Mouse (Mus musculus): ENCODE measurements around the gene Gcsam. TPM values are rescaled to one million over a fixed set of nuclear protein-coding genes. Genes with fewer than 3 reads are reported as not detected.

The Gcsam gene
- total and polyA plus RNA-seq, 3 experiments: not detected

GRCm38 (mm10) chr16:45593656-45594055, 16.5 kb upstream of the Gcsam start:
- Histone ChIP-seq H3K4me1 (ENCODE audit: control insufficient read depth in 1 of 2, insufficient read depth in 2 of 2) (0 out of 4 replicates have a peak, but pooled peaks cover 0 to 2% of the 10 kb centered on the region in 2 experiments), H3K4me2 (ENCODE audit: insufficient read depth, low read depth, poor library complexity, severe bottlenecking) (no peak overlapping the region), H3K4me3 (replicated peaks in 1 of 3; ENCODE audit: low read depth in 2 of 3, low read length in 2 of 3, poor library complexity in 1 of 3) (no peak overlapping the region), H3K27ac (ENCODE audit: insufficient read depth, low read depth) (no peak overlapping the region), H3K79me2 (replicated peaks; ENCODE audit: control insufficient read depth, extremely low read depth, insufficient read depth, poor library complexity, severe bottlenecking) (no peaks in the 10 kb centered on the region), H3K36me3 (replicated peaks in 1 of 2; ENCODE audit: control insufficient read depth in 1 of 2, insufficient read depth in 1 of 2, low read length in 1 of 2) (no peaks in the 10 kb centered on the region), H3K27me3 (replicated peaks) (no peaks in the 10 kb centered on the region), H3K9ac (ENCODE audit: insufficient read depth, low read depth) (no peak overlapping the region), H3K9me3 (replicated peaks; ENCODE audit: low read length) (no peaks in the 10 kb centered on the region)
- TF ChIP-seq POLR2A (IDR thresholded peaks at IDR 0.05; ENCODE audit: low read depth, low read length): no peak
- TF ChIP-seq POLR2AphosphoS2 (IDR thresholded peaks at IDR 0.05; ENCODE audit: low read depth, low read length): no peak
- TF ChIP-seq USF1 (IDR thresholded peaks at IDR 0.05; ENCODE audit: low read depth, low read length): no peak
- no peak for DNase-seq (ENCODE audit: extremely low read depth)
- in situ Hi-C loops (cut with MboI; ENCODE audit: low pct_ligation_motif_present, low pct_unique_long_range_greater_than_20kb, low sequenced_read_pairs) (no loop called here), dilution Hi-C loops (cut with MboI; ENCODE audit: extremely low pct_ligation_motif_present, extremely low pct_unique_long_range_greater_than_20kb, low sequenced_read_pairs) (no loop called here)

DNA sequence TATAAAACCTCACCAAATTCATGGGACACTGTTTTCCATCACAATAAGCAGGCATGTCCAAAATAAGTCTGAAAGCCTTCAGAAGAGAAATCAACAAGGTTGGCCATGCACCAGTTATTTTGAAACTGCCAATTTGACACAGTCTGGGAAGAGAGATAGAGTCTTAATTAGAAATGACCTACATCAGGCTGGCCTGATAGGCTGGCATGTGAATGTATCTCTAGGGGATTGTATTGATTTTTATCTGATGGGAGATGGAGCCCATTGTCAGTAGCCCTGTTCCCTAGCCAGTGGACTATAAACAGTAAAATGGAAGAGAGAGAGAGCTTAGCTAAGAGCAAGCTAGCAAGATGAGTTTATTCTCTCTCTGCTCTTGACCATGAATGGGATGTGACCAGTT, 14.7 kb upstream of the Gcsam start:
- no peaks in the 10 kb centered on the region for H3K79me2 ChIP-seq (replicated peaks; ENCODE audit: control insufficient read depth, extremely low read depth, insufficient read depth, poor library complexity, severe bottlenecking)
- 0 out of 4 replicates have a peak, but pooled peaks cover 0 to 2% of the 10 kb centered on the region in 2 experiments for H3K4me1 ChIP-seq (ENCODE audit: control insufficient read depth in 1 of 2, insufficient read depth in 2 of 2)
- H3K9me3 ChIP-seq (replicated peaks; ENCODE audit: low read length): no peaks in the 10 kb centered on the region
- H3K4me2 ChIP-seq (ENCODE audit: insufficient read depth, low read depth, poor library complexity, severe bottlenecking): no peak overlapping the region
- H3K36me3 ChIP-seq (replicated peaks in 1 of 2; ENCODE audit: control insufficient read depth in 1 of 2, insufficient read depth in 1 of 2, low read length in 1 of 2): no peaks in the 10 kb centered on the region
- no peaks in the 10 kb centered on the region for H3K27me3 ChIP-seq (replicated peaks)
- TF ChIP-seq EP300 (IDR thresholded peaks at IDR 0.05; ENCODE audit: low read length) (no peak), JUND (conservative IDR thresholded peaks at IDR 0.05; ENCODE audit: low read depth, low read length) (no peak), ETS1 (conservative IDR thresholded peaks at IDR 0.05; ENCODE audit: low read depth, low read length) (no peak), MYC (IDR thresholded peaks at IDR 0.05; ENCODE audit: low read depth, low read length) (no peak), JUN (IDR thresholded peaks at IDR 0.05; ENCODE audit: insufficient read depth, low read depth, low read length) (no peak), USF1 (IDR thresholded peaks at IDR 0.05; ENCODE audit: low read depth, low read length) (no peak), NELFE (IDR thresholded peaks at IDR 0.05; ENCODE audit: low read depth, low read length) (no peak), GABPA (IDR thresholded peaks at IDR 0.05; ENCODE audit: insufficient replicate concordance, low read depth, low read length) (no peak), SIN3A (IDR thresholded peaks at IDR 0.05; ENCODE audit: low read length) (no peak), BHLHE40 (IDR thresholded peaks at IDR 0.05; ENCODE audit: low read depth, low read length) (no peak), TCF12 (IDR thresholded peaks at IDR 0.05; ENCODE audit: low read depth, low read length) (no peak), SMC3 (IDR thresholded peaks at IDR 0.05; ENCODE audit: low read depth, low read length) (no peak), CTCF (conservative IDR thresholded peaks at IDR 0.05 in 1 of 2, IDR thresholded peaks at IDR 0.05 in 1 of 2; ENCODE audit: low read depth in 2 of 2, low read length in 2 of 2) (no peak), MAZ (IDR thresholded peaks at IDR 0.05; ENCODE audit: low read depth, low read length) (no peak), KAT2A (IDR thresholded peaks at IDR 0.05; ENCODE audit: insufficient replicate concordance, low read length) (no peak), RAD21 (IDR thresholded peaks at IDR 0.05; ENCODE audit: low read depth, low read length) (no peak), ZMIZ1 (IDR thresholded peaks at IDR 0.05; ENCODE audit: low read depth, low read length) (no peak), CHD2 (IDR thresholded peaks at IDR 0.05; ENCODE audit: low read length) (no peak), ZNF384 (IDR thresholded peaks at IDR 0.05; ENCODE audit: low read depth, low read length) (no peak), POLR2AphosphoS2 (IDR thresholded peaks at IDR 0.05; ENCODE audit: low read depth, low read length) (no peak)
- in situ Hi-C loops (cut with MboI; ENCODE audit: low pct_ligation_motif_present, low pct_unique_long_range_greater_than_20kb, low sequenced_read_pairs): no loop called here
- H3K4me3 ChIP-seq (replicated peaks in 1 of 3; ENCODE audit: low read depth in 2 of 3, low read length in 2 of 3, poor library complexity in 1 of 3): no peak overlapping the region
- dilution Hi-C loops (cut with MboI; ENCODE audit: extremely low pct_ligation_motif_present, extremely low pct_unique_long_range_greater_than_20kb, low sequenced_read_pairs): no loop called here
- H3K27ac ChIP-seq (ENCODE audit: insufficient read depth, low read depth): no peak overlapping the region
- DNase-seq (ENCODE audit: extremely low read depth): no peak
- no peak overlapping the region for H3K9ac ChIP-seq (ENCODE audit: insufficient read depth, low read depth)
